Mouse (Mus musculus) left cerebral cortex, adult 2 months (tissue): ENCODE data around the gene Utrn. TPM values are rescaled to one million over a fixed set of nuclear protein-coding genes. Genes with fewer than 3 reads are reported as not detected.

ENCODE experiments used
- DNase-seq, 2 experiments: peaks; one replicate each; pipeline ENCODE4 v3.0.0; 2021 to 2022; ENCODE audit warnings: low spot score in 2 of 2, mixed read lengths in 1 of 2; ENCODE audit errors: extremely low spot score in 1 of 2
- H3K27ac ChIP-seq: fragments of 200-600 bp; 2 replicates; pipeline ENCODE4 v1.8.1; 2022
- H3K4me3 ChIP-seq: fragments of 200-600 bp; 2 replicates; pipeline ENCODE4 v1.8.1; 2022
- CTCF ChIP-seq: fragments of 200-600 bp; IDR thresholded peaks from 2 replicates; pipeline ENCODE4 v1.8.1; 2022; ENCODE audit warnings: antibody characterized with exemption, mild to moderate bottlenecking, moderate library complexity
- intact Hi-C: fragments of 180-260 bp; cut with DNase I; formaldehyde crosslinking; loops from one replicate; pipeline ENCODE4 v1.15.1; 2025
- total RNA-seq, 2 experiments: library from RNA; stranded (reverse); gene quantifications; 2 replicates each; pipeline ENCODE4 v1.2.3; 2021

Utrn gene
- total RNA-seq, 2 experiments from 2014 or later, result 65.4 to 69.3 TPM

GRCm38 (mm10) chr10:12552196-12552889 lies 316.8 kb downstream of the Utrn start:
- Histone ChIP-seq H3K27ac (no peak overlapping the region), H3K4me3 (no peak overlapping the region)
- no peak for DNase-seq
- intact Hi-C loops, result no loop called here
- no peak for TF ChIP-seq CTCF

GRCm38 (mm10) chr10:12551735-12552134 lies 317.4 kb downstream of the Utrn start:
- no peak overlapping the region for H3K4me3 ChIP-seq
- intact Hi-C loops, result no loop called here

GRCm38 (mm10) chr10:12549945-12550540 lies 319.1 kb downstream of the Utrn start:
- no peak overlapping the region for H3K27ac ChIP-seq
- TF ChIP-seq CTCF, result no peak
- DNase-seq, result no peak
- H3K4me3 ChIP-seq, result no peak overlapping the region
- intact Hi-C loops, result no loop called here

More at GRCm38 (mm10) chr10:12551735-12552134, 317.4 kb downstream of the Utrn start:
- TF ChIP-seq CTCF, result no peak
- H3K27ac ChIP-seq, result no peak overlapping the region
- DNase-seq, result no peak

- no peak for TF ChIP-seq CTCF
- intact Hi-C loops, result no loop called here
- no peak for DNase-seq
- Histone ChIP-seq H3K4me3 (no peak overlapping the region), H3K27ac (no peak overlapping the region)
Measured at GRCm38 (mm10) chr10:12549261-12549660, 319.9 kb downstream of the Utrn start.

- DNase-seq, result no peak
- no peak; the same call in none of the 2 replicates for TF ChIP-seq CTCF
- Histone ChIP-seq H3K4me3 (peak overlapping the region; percentile 27), H3K27ac (no peak overlapping the region)
- intact Hi-C loops, result no loop called here
Measured at GRCm38 (mm10) chr10:12548616-12549084, 320.5 kb downstream of the Utrn start.

- TF ChIP-seq CTCF, result no peak
- intact Hi-C loops, result no loop called here
- DNase-seq, result no peak
- H3K4me3 ChIP-seq, result no peak overlapping the region
- no peak overlapping the region for H3K27ac ChIP-seq
Measured at GRCm38 (mm10) chr10:12547037-12547625, 322.0 kb downstream of the Utrn start.

- no peak for TF ChIP-seq CTCF
- DNase-seq, result no peak
- no peak overlapping the region for H3K27ac ChIP-seq
- intact Hi-C loops, result no loop called here
- no peak overlapping the region for H3K4me3 ChIP-seq
Measured at GRCm38 (mm10) chr10:12545440-12545839, 323.7 kb downstream of the Utrn start.

GRCm38 (mm10) chr10:12541757-12542156 lies 327.4 kb downstream of the Utrn start:
- TF ChIP-seq CTCF, result no peak
- intact Hi-C loops, result no loop called here
- H3K4me3 ChIP-seq, result no peak overlapping the region
- H3K27ac ChIP-seq, result no peak overlapping the region
- no peak for DNase-seq

GRCm38 (mm10) chr10:12535272-12535671 lies 333.9 kb downstream of the Utrn start:
- no peak for DNase-seq
- no peak overlapping the region for H3K27ac ChIP-seq
- no peak overlapping the region for H3K4me3 ChIP-seq
- intact Hi-C loops, result no loop called here
- no peak for TF ChIP-seq CTCF

- DNase-seq, result no peak
- H3K27ac ChIP-seq, result no peak overlapping the region
- intact Hi-C loops, result no loop called here
- no peak overlapping the region for H3K4me3 ChIP-seq
- TF ChIP-seq CTCF, result no peak
Measured at GRCm38 (mm10) chr10:12534801-12535200, 334.4 kb downstream of the Utrn start.

GRCm38 (mm10) chr10:12534301-12534700 lies 334.9 kb downstream of the Utrn start:
- DNase-seq, result no peak
- Histone ChIP-seq H3K4me3 (no peak overlapping the region), H3K27ac (no peak overlapping the region)
- no peak for TF ChIP-seq CTCF
- intact Hi-C loops, result no loop called here

- no peak for DNase-seq
- H3K4me3 ChIP-seq, result no peak overlapping the region
- no peak overlapping the region for H3K27ac ChIP-seq
- intact Hi-C loops, result no loop called here
- no peak for TF ChIP-seq CTCF
Measured at GRCm38 (mm10) chr10:12522078-12522477, 347.1 kb downstream of the Utrn start.

GRCm38 (mm10) chr10:12518162-12518561 lies 351.0 kb downstream of the Utrn start:
- intact Hi-C loops, result no loop called here
- H3K27ac ChIP-seq, result no peak overlapping the region
- DNase-seq, result no peak
- H3K4me3 ChIP-seq, result no peak overlapping the region
- no peak for TF ChIP-seq CTCF
